Mouse (Mus musculus) MEL (cell line): ENCODE measurements around the gene Ptms.

Source experiments
- E2F4 ChIP-seq: IDR thresholded peaks from 2 replicates; pipeline ENCODE4 v1.6.1; 2011; ENCODE audit warnings: low read depth, low read length, improper control_type of control experiment, borderline replicate concordance
- MAFK ChIP-seq: IDR thresholded peaks from 2 replicates; pipeline ENCODE4 v1.6.1; 2011; ENCODE audit warnings: low read depth, mild to moderate bottlenecking, low read length, improper control_type of control experiment, borderline replicate concordance
- MEF2A ChIP-seq: IDR thresholded peaks from 2 replicates; pipeline ENCODE4 v1.6.1; 2014; ENCODE audit warnings: low read depth, mild to moderate bottlenecking, inconsistent platforms, low read length, improper control_type of control experiment; ENCODE audit not compliant: poor library complexity, insufficient replicate concordance, severe bottlenecking; ENCODE audit errors: extremely low read depth
- POLR2A ChIP-seq, 2 experiments: IDR thresholded peaks; 2 replicates each; pipeline ENCODE4 v1.6.1; 2011 to 2012; ENCODE audit warnings: low read length in 2 of 2, mild to moderate bottlenecking in 2 of 2, control low read depth in 1 of 2, improper control_type of control experiment in 1 of 2, low read depth in 1 of 2, moderate library complexity in 1 of 2; ENCODE audit not compliant: control insufficient read depth in 1 of 2, insufficient read depth in 1 of 2, poor library complexity in 1 of 2
- SIN3A ChIP-seq: IDR thresholded peaks from 2 replicates; pipeline ENCODE4 v1.6.1; 2012; ENCODE audit warnings: low read length, improper control_type of control experiment, inconsistent platforms
- TBP ChIP-seq: IDR thresholded peaks from 2 replicates; pipeline ENCODE4 v1.8.0; 2011; ENCODE audit warnings: low read depth, low read length, improper control_type of control experiment
- ZC3H11A ChIP-seq: IDR thresholded peaks from 2 replicates; pipeline ENCODE4 v1.6.1; 2012; ENCODE audit warnings: low read depth, mild to moderate bottlenecking, inconsistent platforms, low read length, improper control_type of control experiment
- ZMIZ1 ChIP-seq: IDR thresholded peaks from 2 replicates; pipeline ENCODE4 v1.6.1; 2012; ENCODE audit warnings: low read depth, mild to moderate bottlenecking, inconsistent platforms, low read length, improper control_type of control experiment, moderate library complexity
- ZNF384 ChIP-seq: IDR thresholded peaks from 2 replicates; pipeline ENCODE4 v1.6.1; 2012; ENCODE audit warnings: low read depth, mild to moderate bottlenecking, inconsistent platforms, low read length, improper control_type of control experiment

DNA sequence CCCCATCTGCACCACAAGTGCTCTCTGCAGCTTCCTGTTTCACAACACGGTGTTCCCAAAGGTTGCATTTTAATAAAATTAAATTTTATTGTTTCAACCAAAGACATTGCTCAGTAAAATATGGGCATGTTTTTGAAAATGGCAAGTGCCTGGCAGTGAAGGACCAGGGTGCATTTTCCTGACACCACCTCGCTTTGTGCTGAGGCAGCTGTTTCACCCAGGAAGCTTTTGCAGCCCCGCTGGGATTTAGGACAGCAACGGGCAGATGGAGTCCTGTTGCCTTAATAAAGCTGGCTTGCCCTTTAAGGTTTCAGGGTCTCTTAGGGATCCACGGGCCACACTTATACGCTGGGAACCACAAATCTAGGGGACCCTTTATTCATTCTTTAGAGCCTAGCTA lies 28.9 kb downstream of the Ptms start:
- TF ChIP-seq ZMIZ1, result no peak
- no peak for TF ChIP-seq ZC3H11A
- TF ChIP-seq MAFK, result no peak
- TF ChIP-seq ZNF384, result no peak
- TF ChIP-seq SIN3A, result no peak
- TF ChIP-seq POLR2A (IDR thresholded peaks at IDR 0.05; ENCODE audit: control insufficient read depth in 1 of 2, insufficient read depth in 1 of 2, low read depth in 1 of 2, low read length in 2 of 2, poor library complexity in 1 of 2), result no peak
- TF ChIP-seq TBP, result no peak
- no peak for TF ChIP-seq E2F4
- TF ChIP-seq MEF2A, result no peak
